Mouse (Mus musculus): ENCODE measurements around the gene Phb2.

Gene Phb2

DNA sequence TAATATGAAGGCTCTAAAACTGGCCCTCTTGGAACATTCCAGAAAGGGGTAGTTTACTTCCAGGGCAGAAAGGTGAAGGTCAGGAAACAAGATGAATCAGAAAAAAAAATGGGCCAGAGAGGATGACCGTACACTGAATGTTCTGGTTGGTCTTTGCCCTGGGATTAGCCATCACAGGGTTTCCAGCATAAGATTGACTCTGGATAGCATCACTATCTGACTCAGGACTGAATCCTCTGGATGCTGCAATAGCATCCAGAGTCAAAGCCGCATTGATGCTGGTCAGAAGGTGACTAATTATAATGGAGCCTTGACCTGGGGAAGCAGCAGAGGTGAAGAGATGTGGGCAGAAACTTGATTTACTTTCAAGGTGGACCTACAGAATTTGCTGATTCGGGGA is 23.1 kb upstream of the Phb2 start:
- peak; percentile 38 to 75 for DNase-seq (ENCODE audit: inconsistent age in 2 of 2, low spot score in 1 of 2)

DNA sequence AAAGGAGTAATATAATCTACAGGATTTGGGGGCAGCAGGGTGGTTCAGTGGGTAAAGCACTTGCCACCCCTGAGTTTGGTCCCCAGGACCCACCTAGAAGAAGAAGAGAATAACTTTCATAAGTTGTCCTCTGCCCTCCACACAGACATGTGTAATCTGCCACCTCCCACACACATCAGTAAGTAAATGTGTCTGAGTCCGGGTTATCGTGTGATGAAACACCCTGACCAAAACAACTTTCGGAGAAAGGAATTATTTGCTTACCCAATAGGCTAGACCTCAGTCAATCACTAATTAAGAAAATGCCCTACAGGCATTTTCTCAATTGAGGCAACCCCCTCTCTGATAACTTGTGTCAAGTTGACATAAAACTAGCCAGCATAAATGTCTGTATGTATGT is 21.6 kb upstream of the Phb2 start:
- no peak for DNase-seq (ENCODE audit: inconsistent age in 2 of 2, low spot score in 1 of 2)

DNA sequence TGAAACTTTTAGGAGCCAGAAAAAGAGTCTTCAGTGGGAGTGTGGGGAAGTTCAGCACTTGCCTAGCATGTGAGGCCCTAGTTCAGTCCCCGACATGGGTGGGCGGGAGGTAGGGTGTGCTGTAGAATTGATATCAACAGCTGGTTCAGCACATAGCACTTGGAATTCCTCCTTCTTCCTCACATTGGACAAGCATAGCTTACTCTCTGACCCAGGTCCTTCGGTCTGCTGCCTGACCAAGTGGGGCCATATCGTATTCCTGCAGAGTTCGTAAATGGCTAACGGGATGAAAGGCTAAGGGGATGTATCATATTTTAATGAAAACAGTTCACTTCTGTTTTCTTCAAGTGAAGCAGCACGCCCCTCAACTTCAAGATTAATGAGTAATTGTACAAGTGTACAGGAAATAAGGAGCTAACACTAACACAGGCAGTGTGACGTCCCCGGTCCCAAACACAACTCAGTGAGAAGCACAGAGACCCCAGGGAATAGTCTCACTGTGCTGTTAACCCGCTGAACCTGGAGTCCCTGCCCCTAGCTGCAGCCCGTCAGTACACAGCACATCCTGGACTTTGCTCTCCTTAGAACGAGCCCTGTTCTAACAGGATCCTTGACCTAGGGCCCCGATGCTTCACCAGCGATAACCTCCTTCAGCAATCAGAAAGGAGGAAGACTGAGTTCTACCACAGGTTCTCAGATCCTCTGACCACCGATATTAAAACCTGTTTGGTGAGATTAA is 18.7 kb upstream of the Phb2 start:
- peak in 1 of 2 experiments; percentile 51 for DNase-seq (ENCODE audit: inconsistent age in 2 of 2, low spot score in 1 of 2)

DNA sequence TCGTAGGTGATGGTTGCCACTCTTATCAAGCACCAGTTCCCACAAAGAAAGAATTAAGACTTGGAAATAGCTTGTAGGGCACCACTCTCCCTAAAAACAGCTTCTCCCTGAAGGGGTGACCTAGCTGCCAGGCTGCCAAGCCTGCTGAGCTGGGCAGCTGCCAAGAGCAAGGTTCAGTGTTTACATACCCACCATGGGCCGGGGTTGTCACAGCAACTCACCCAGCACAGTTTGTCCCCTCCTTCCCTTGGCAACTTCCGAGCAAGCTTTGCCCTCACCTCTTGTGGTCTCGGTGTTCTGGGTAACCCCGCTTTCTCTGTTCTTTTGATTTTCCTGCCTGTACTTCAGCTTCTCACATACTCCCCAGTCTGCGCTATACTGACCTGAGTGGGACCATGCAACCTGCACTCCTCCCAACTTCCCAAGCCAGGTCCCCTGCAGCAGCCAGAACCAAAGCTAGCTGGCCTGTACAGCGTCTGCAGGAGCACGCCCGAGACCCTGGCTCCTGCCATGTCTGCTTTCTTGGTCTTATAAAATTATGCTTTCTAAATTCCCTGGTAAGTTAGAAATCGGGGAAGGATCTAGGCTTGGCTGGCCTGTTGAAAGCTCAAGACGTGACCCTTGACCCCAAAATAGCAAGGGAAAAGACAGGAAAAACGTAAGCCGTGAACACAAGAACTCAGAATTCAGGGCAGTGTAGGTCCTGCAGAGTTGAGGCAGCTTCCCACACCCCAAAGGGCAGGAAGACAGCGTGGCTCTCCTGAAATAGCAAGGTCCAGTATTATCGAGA is 17.8 kb upstream of the Phb2 start:
- peak; percentile 81 to 83 for DNase-seq (ENCODE audit: inconsistent age in 2 of 2, low spot score in 1 of 2)

DNA sequence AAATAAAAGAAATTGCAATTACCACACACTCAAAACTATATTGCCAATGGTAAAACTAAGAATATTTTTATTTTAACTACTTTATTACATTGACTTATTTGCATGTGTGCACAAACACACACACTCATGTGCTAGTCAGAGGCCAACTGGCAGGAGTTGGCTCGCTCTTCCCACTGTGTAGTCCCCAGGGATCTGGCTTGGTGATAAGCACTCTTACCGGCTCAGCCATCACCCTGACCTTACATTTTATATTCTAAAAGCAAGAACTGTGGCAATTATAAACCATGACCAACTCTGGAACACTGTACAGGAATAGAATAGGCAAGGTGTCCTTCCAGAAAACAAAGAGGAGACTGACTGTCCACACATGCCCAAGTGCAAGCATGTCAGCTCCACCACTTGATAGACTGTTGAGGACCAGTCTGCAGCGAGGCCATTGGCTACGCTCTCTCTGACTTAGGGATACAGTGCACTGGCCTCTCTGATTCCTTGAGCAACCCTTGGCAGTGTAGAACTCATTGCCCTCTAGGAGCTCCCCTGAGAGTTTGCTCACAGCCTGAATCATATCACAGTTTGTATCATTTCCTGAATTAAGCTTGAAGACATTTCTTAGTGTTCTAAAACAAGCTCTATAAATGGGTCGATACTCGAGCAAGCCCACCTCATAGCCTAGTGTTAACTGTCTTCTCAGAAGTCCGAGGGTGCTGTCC is 15.5 kb upstream of the Phb2 start:
- DNase-seq (ENCODE audit: inconsistent age in 2 of 2, low spot score in 1 of 2) = no peak

DNA sequence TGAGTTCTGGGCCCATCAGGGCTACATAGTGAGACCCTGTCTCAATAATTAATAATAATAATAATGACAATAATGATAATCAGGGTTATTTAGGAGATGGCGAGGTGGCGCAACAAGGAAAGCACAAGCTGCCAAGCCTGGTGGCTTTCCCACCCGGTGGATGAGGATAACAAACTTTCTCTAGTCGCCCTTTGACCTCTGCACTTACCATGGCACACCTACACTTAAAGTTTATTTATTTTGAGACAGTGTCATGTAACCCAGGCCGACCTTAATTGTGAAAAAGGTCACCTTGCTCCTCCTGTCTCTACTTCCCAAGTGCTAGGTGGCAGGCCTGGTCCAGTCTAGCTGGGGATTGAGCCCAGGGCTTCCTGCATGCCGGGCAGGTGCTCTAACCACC is 13.4 kb upstream of the Phb2 start:
- no peak for DNase-seq (ENCODE audit: inconsistent age in 2 of 2, low spot score in 1 of 2)

DNA sequence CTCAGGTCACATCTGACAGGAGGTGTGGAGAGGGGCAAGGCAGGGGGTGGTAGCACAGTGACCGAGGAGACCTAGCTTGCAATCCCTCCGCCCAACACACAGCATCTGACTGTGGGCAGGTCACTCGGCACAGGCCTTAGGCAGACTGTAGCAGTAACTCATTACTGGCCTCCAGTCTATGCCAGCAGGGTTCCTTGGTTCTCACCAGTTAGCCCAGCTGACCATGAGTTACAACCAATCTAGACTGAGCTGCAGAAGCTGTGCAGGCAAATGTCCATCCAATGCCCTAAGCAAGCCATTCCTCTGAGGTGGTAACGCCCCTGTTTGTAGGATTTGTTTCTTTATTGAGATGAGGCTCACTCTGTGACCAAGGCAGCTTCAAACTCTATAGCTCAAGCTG is 12.8 kb upstream of the Phb2 start:
- no peak for DNase-seq (ENCODE audit: inconsistent age in 2 of 2, low spot score in 1 of 2)

DNA sequence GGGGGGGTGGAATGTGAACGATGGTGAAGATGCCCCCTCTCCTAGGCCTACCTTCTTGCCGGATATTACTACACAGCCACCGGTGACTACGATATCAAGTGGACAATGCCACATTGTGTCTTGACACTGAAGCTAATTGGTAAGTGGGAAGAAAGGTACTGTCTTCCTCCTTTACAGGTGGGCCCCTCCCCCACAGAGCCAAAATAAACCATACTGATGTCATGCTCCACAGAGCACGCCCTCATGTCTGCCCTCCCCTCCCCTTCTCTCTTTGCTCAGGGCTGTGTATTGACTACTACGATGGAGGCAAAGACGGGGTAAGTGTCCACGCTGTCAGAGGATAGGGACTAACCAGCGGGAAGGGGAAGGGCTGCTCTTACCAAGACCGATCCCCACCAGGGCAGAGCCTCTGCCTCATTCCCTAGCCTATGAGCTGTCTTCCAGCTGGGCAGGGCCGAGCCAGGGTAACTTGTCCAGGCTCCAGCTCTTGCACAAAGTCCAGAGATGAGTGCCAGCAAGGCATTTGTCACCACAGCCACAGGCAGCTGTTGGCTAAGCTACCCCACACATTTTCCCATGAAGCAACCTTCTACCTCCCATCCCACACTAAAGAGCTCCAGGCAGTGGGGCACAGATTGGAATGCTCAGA is 12.1 kb upstream of the Phb2 start:
- DNase-seq (ENCODE audit: inconsistent age in 2 of 2, low spot score in 1 of 2) = peak; percentile 88 to 95

DNA sequence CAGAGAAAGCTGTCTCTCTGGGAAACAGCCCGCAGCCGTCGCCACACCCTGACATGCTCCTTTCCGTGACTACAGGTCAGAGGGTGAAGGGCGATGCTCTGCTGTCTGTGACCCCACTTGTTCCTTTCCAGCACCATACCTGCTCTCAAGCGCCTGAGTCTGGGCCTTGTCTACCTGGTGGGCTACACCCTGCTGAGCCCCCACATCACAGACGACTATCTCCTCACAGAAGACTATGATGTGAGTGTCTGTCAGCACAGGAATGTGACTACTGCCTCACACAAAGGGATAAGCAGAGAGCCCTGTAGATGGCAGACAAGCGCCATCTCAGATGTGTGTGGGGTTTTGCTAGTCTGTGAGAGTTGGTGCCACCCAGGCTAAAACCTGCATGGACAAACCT is 10.8 kb upstream of the Phb2 start:
- peak; percentile 46 to 73 for DNase-seq (ENCODE audit: inconsistent age in 2 of 2, low spot score in 1 of 2)

DNA sequence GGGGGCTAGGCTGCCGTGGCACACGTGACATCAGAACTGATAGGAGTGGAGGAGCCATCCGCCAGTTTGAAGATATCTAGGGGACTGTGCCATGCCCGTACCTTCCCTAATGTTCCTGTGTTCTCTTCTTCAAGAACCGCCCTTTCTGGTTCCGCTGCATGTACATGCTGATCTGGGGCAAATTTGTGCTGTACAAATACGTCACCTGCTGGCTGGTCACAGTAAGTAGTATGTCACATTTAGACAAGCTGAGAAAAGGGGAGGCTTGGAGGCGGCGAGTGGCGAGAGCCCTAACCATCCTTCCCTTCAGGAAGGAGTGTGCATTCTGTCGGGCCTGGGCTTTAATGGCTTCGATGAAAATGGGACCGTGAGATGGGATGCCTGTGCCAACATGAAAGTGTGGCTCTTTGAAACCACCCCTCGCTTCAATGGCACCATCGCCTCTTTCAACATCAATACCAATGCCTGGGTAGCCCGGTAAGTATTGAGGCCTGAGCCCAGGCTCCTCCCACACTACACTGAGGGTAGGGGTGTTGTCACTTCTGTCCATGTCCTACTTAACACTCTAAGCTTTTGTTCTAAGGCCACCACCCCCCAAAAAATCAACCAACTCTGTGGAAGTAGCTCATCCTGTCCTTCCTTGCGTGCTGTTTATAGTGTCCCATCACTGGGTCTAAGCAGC is 9.9 kb upstream of the Phb2 start:
- peak in 1 of 2 experiments; percentile 54 for DNase-seq (ENCODE audit: inconsistent age in 2 of 2, low spot score in 1 of 2)

DNA sequence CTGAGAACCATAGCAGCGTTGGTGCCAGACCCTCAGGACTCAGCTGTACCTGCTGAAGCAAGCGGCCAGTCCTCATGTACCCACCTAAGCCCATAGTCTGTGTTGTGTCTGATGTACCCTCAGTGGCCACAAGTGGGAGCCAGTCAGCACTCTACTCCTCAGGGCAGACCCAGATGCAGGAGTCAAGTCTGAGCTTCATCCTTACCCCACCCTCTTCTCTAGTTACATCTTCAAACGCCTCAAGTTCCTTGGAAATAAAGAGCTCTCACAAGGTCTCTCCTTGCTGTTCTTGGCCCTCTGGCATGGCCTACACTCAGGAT is 9.4 kb upstream of the Phb2 start:
- peak; percentile 61 to 88 for DNase-seq (ENCODE audit: inconsistent age in 2 of 2, low spot score in 1 of 2)

DNA sequence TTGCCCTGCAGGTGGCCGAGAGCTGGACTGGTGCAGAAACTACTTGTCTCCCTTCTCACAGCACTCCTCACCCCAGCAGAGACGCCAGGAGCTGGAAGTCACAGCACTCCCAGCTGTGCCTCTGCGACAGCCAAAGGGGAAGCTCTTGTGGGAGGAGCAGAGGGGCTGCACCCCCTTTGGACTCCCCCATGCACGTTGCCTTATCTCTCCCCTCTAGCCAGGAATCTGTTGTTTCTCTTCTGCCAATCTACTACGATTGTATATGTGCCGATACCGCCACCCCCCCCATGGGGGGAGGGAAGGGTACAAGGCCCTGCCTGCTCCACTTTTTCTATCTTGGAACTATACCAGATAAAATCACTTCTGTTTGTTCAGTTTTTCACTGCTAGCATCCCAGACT is 8.3 kb upstream of the Phb2 start:
- DNase-seq (ENCODE audit: inconsistent age in 2 of 2, low spot score in 1 of 2) = no peak

DNA sequence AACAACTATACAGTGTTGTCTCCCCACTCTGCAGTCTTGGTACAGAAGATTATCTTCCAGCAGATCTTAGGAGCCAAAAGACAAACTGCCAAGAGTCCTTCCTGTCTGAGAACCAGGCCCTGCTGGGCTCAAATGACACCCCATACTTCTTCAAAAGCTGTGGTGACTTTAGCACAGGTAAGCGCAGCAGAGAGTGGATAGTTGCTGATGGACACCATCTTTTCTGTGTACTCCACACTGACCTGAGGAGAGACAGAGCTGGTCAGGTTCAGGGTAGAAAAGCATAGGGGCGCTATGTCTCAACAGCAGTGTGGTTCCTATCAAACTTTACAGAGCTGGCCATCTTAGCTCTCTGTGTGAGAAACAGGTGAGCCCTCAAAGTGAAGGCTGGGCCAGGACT is 7.7 kb upstream of the Phb2 start:
- DNase-seq (ENCODE audit: inconsistent age in 2 of 2, low spot score in 1 of 2) = no peak

DNA sequence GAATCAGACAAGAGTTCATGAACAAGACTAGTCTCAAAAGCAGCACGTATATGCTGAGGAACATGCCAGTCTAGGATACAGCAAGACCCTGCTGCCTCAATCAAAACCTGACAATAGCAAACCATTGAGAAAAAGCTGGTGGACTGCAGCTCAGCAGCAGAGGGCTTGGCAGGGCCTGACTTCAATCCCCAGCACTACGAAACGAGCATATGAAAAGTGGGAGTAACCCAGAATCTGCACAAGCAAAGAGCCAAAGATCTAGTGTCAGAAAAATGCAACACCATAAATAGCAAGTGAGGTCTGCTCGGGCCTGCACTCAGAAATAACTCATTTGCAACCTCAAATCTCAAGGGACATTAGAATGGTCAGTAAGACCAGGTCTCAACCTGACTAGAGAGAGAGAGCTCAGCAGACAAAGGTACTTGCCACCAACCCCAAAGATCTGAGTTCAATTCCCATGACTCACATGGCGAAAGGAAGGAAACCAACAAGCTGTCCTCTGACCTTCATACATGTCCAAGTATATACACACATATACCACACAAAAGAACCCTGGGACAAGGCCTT is 6.0 kb upstream of the Phb2 start:
- no peak for DNase-seq (ENCODE audit: inconsistent age in 2 of 2, low spot score in 1 of 2)

DNA sequence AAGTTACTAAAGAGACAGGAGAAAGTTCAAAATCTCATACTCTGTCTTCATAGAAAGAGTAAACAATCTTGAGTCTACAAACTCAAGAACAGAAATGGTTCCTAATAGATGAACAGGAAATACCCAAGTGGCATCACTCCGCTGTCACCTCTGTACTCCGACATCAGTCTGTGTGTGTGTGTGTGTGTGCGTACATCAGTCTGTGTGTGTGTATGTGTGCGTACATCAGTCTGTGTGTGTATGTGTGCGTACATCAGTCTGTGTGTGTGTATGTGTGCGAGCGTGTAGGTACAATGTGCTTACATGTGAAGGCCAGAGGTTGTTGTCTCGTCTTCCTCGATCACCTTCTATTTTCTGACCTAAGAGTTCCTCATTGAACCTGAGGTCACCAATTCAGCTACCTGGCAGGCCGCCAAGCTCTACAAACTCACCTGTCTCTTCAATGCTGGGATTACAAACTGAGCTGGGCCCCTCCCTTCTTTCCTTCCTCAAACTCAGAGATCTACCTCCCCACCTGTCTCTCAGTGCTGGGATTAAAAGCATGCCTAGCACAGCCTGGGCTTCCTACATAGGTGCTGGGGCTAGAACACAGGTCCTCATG is 3.7 kb upstream of the Phb2 start:
- DNase-seq (ENCODE audit: inconsistent age in 2 of 2, low spot score in 1 of 2) = no peak

DNA sequence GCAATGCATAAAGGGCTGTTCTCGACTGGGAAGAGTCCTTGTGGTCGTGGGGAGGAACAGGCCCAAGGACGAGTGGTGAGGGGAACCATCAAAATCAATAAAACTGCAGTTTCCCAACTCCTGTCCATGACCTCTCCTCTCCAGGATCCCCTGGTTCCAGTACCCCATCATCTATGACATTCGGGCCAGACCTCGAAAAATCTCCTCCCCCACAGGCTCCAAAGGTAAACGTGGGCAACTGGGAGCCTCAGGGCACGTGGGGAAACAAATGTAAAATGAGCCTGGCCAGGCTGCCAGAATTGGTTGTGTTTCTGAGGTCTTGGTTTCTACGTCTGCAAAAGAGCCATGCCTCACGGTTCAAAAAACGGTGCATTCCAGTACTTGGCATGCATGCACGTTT is 782 bp downstream of the Phb2 start:
- no peak for DNase-seq (ENCODE audit: inconsistent age in 2 of 2, low spot score in 1 of 2)

DNA sequence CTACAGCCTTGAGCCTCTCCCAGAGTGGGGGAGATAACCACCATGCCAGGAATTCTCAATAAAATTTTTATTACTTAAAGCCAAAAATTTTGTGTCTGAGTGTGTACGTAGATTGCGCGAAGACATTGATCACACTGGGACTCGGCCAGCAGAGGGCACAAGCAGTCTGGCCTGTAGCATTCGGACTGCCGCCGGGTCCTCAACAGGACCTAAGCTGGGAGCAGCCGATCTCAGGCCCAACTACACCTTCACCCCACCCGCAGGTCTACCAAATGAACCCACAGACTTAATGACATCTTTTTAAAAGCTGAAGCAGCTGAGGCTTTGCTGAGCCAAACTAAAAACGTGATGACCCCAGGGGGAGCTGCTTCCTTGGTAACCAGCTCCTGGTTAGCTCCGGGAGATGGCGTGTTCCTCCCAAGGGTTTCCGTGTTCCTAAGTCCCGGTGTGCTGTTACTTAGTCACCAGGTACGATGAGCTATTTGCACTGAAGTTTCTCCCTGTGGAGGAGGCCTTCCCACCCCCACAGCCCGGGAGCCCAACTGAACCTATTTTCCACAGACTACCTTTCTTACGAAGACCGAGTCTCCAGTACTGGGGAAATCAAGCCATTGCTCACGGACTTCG is 4.8 kb downstream of the Phb2 start:
- peak; percentile 61 to 81 for DNase-seq (ENCODE audit: inconsistent age in 2 of 2, low spot score in 1 of 2)

DNA sequence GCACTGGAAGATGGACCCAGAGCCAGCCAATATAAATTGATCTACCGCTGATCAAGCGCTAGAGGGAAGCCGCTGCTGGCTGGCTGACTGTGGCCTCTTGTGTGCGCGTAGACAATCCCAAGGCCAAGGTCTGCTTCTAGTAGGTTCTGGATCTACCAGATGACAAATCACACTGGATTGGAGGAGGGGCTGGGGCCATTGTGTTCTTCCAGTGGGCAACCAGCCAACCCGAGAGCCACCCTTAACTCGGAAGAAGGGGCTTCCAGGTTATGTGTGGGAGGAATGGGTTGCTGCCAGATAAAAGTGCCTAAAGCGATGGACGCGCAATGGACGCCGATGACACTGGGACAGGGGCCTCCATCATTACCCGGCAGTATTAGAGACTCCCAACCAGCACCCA is 5.8 kb downstream of the Phb2 start:
- peak; percentile 63 to 72 for DNase-seq (ENCODE audit: inconsistent age in 2 of 2, low spot score in 1 of 2)

DNA sequence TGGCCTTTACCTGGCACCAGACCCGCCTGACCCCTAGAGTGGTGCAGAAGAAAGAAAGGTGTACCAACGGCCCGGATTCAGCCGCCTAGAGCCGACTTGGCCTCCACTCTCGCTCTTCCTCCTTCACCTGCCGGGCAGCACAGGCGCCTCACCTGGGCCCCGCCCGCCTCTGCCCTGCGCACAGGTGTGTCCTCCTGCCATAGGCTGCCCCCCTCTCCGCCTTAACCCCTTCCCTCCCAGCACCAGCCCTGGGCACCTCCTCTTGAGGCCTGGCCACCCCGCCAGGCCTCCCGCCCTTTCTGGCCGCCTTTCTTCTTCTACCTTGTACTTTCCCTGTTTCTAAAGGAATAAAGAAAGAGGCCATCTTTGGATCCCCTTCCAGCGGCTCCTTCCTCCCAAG is 6.6 kb downstream of the Phb2 start:
- no peak for DNase-seq (ENCODE audit: inconsistent age in 2 of 2, low spot score in 1 of 2)

All from adrenal gland, adult (tissue).